Mouse (Mus musculus): Measurements from ENCODE around the gene Mgea5.

The Mgea5 gene

GRCm38 (mm10) chr19:45748691-45749242, 34.9 kb downstream of the Mgea5 start:
- DNase-seq (ENCODE audit: low spot score): no peak

GRCm38 (mm10) chr19:45748206-45748605, 35.4 kb downstream of the Mgea5 start:
- DNase-seq (ENCODE audit: low spot score): no peak

GRCm38 (mm10) chr19:45747028-45747867, 36.4 kb downstream of the Mgea5 start:
- peak; percentile 94 for DNase-seq (ENCODE audit: low spot score)

- peak; percentile 86 for DNase-seq (ENCODE audit: low spot score)
These were observed 37.2 kb downstream of the Mgea5 start for GRCm38 (mm10) chr19:45746153-45747020.

- no peak for DNase-seq (ENCODE audit: low spot score)
These were observed 38.1 kb downstream of the Mgea5 start for GRCm38 (mm10) chr19:45745344-45746152.

- DNase-seq (ENCODE audit: low spot score): no peak
These were observed 40.0 kb downstream of the Mgea5 start for GRCm38 (mm10) chr19:45743619-45744018.

GRCm38 (mm10) chr19:45742984-45743575, 40.6 kb downstream of the Mgea5 start:
- no peak for DNase-seq (ENCODE audit: low spot score)

- no peak for DNase-seq (ENCODE audit: low spot score)
These were observed 41.2 kb downstream of the Mgea5 start, which contains the start of gene Fgf8 for GRCm38 (mm10) chr19:45742218-45742983. Gene Fgf8, minus strand, starts transcription at chr19:45742915.

- no peak for DNase-seq (ENCODE audit: low spot score)
These were observed 42.0 kb downstream of the Mgea5 start for GRCm38 (mm10) chr19:45741431-45742217.

- DNase-seq (ENCODE audit: low spot score): no peak
These were observed 42.8 kb downstream of the Mgea5 start for GRCm38 (mm10) chr19:45740817-45741216.

- no peak for DNase-seq (ENCODE audit: low spot score)
These were observed 43.4 kb downstream of the Mgea5 start for GRCm38 (mm10) chr19:45740233-45740632.

GRCm38 (mm10) chr19:45738521-45738920, 45.1 kb downstream of the Mgea5 start:
- no peak for DNase-seq (ENCODE audit: low spot score)

- DNase-seq (ENCODE audit: low spot score): no peak
These were observed 45.7 kb downstream of the Mgea5 start for GRCm38 (mm10) chr19:45737846-45738484.

- peak; percentile 73 for DNase-seq (ENCODE audit: low spot score)
These were observed 46.3 kb downstream of the Mgea5 start for GRCm38 (mm10) chr19:45737208-45737845.

- DNase-seq (ENCODE audit: low spot score): peak; percentile 67
These were observed 46.8 kb downstream of the Mgea5 start for GRCm38 (mm10) chr19:45736855-45737207.

- DNase-seq (ENCODE audit: low spot score): no peak
These were observed 47.4 kb downstream of the Mgea5 start for GRCm38 (mm10) chr19:45736241-45736640.

GRCm38 (mm10) chr19:45734762-45735161, 48.9 kb downstream of the Mgea5 start:
- no peak for DNase-seq (ENCODE audit: low spot score)

- no peak for DNase-seq (ENCODE audit: low spot score)
These were observed 49.4 kb downstream of the Mgea5 start for GRCm38 (mm10) chr19:45734191-45734590.

- no peak for DNase-seq (ENCODE audit: low spot score)
These were observed 50.1 kb downstream of the Mgea5 start for GRCm38 (mm10) chr19:45733564-45733963.

Measured in embryo, embryonic 10.5 days (tissue).